Mouse (Mus musculus): Measurements from ENCODE around the gene Numb.

GRCm38 (mm10) chr12:83780181-83780580 lies 141.6 kb downstream of the Numb start:
- TF ChIP-seq ZC3H11A (IDR thresholded peaks at IDR 0.05; ENCODE audit: low read depth, low read length) (no peak), GATA1 (IDR thresholded peaks at IDR 0.05; ENCODE audit: low read depth, low read length) (no peak), CHD2 (IDR thresholded peaks at IDR 0.05; ENCODE audit: low read length) (no peak), JUND (IDR thresholded peaks at IDR 0.05; ENCODE audit: low read depth, low read length) (no peak), KAT2A (conservative IDR thresholded peaks at IDR 0.05; ENCODE audit: low read depth, low read length) (no peak), POLR2AphosphoS2 (IDR thresholded peaks at IDR 0.05; ENCODE audit: low read length) (no peak), CTCF (IDR thresholded peaks at IDR 0.05 in 2 of 3, conservative IDR thresholded peaks at IDR 0.05 in 1 of 3; ENCODE audit: control insufficient read depth in 1 of 3, insufficient read depth in 1 of 3, low read depth in 2 of 3, low read length in 3 of 3, poor library complexity in 1 of 3, severe bottlenecking in 1 of 3) (no peak)

Measured in MEL (cell line).